9 mouse cellular contexts compared by ENCODE assay signal in genomic region chr13:51748009-51748552, GRCm38 (mm10). TPM values are rescaled to one million over a fixed set of nuclear protein-coding genes. Genes with fewer than 3 reads are reported as not detected.
A peak's percentile ranks its signal among the peaks of the same experiment; 100 is the strongest.
DNase-seq lines count a peak whose midpoint lies in the region; ATAC-seq lines count a peak whose summit lies in the region.
"Had no signal": no experiment of that assay in that cellular context is flagged by ENCODE, and none has a peak within 500 bp of the region (broad histone marks: within the 10 kb centered on the region; RNA-seq: fewer than 3 reads in every experiment).

No protein-coding gene starts in this region.

- H3K4me2 ChIP-seq in forebrain, embryonic 14.5 days (ENCODE audit: low read length), result no peak overlapping the region
- H3K4me2 ChIP-seq in forebrain, embryonic 11.5 days (ENCODE audit: low read depth, low read length, severe bottlenecking), result no peak overlapping the region
- H3K4me2 ChIP-seq in kidney, embryonic 14.5 days (replicated peaks; ENCODE audit: low read depth, low read length), result no peak overlapping the region
- H3K4me2 ChIP-seq: midbrain, embryonic 12.5 days had no signal

- no peaks in the 10 kb centered on the region for H3K9me3 ChIP-seq in forebrain, embryonic 14.5 days (replicated peaks; ENCODE audit: control insufficient read depth, low read length)
- no peaks in the 10 kb centered on the region for H3K9me3 ChIP-seq in forebrain, embryonic 11.5 days (ENCODE audit: control insufficient read depth, low read length)
- H3K9me3 ChIP-seq in kidney, embryonic 14.5 days (ENCODE audit: control insufficient read depth, low read length), result no peaks in the 10 kb centered on the region
- H3K9me3 ChIP-seq: midbrain, embryonic 12.5 days had no signal

- no peak for DNase-seq in forebrain, embryonic 14.5 days (ENCODE audit: low spot score)
- DNase-seq in forebrain, embryonic 11.5 days (ENCODE audit: low spot score), result no peak
- peak; percentile 60 for DNase-seq in gonadal fat pad, adult 2 months (ENCODE audit: low read depth)
- peak; percentile 78 for DNase-seq in lung, postnatal 10 days
- peak; percentile 57 for DNase-seq in thymus, postnatal 25 days
- no peak for DNase-seq in right cerebral cortex, postnatal 4 days

- peaks cover 5% of the 10 kb centered on the region; the same call in 1 of the 2 replicates for H3K4me1 ChIP-seq in forebrain, embryonic 14.5 days (ENCODE audit: control insufficient read depth, insufficient read depth, low read length)
- peaks cover 7% of the 10 kb centered on the region; the same call in 1 of the 2 replicates for H3K4me1 ChIP-seq in forebrain, embryonic 11.5 days (replicated peaks; ENCODE audit: control insufficient read depth, insufficient read depth, low read length)
- peaks cover 23% of the 10 kb centered on the region for H3K4me1 ChIP-seq in kidney, embryonic 14.5 days (ENCODE audit: control insufficient read depth, insufficient read depth, low read length)

- peak; percentile 19; the same call in 1 of the 2 replicates for ATAC-seq in forebrain, embryonic 14.5 days
- ATAC-seq in forebrain, embryonic 11.5 days (replicated peaks; ENCODE audit: low FRiP score), result no peak
- ATAC-seq in activated CD4-positive, CD25-positive, alpha-beta regulatory T cell, adult 4 months, result peak; percentile 85
- ATAC-seq in kidney, embryonic 14.5 days (ENCODE audit: low FRiP score, low TSS enrichment), result peak; percentile 47

- WGBS in forebrain, embryonic 14.5 days, result 71% methylated on average over 12 of the region's 12 CpGs
- WGBS in forebrain, embryonic 11.5 days, result 72% methylated on average over 12 of the region's 12 CpGs
- WGBS in kidney, embryonic 14.5 days, result 36% methylated on average over 12 of the region's 12 CpGs

- no peaks in the 10 kb centered on the region for H3K36me3 ChIP-seq in forebrain, embryonic 14.5 days (ENCODE audit: control insufficient read depth, insufficient read depth, low read length)
- H3K36me3 ChIP-seq in forebrain, embryonic 11.5 days (ENCODE audit: control insufficient read depth, insufficient read depth, low read length), result no peaks in the 10 kb centered on the region
- H3K36me3 ChIP-seq in kidney, embryonic 14.5 days (ENCODE audit: control insufficient read depth, insufficient read depth, low read length), result no peaks in the 10 kb centered on the region
- H3K36me3 ChIP-seq: midbrain, embryonic 12.5 days had no signal

- H3K4me3 ChIP-seq in forebrain, embryonic 14.5 days (ENCODE audit: low read depth, low read length), result no peak overlapping the region
- no peak overlapping the region for H3K4me3 ChIP-seq in forebrain, embryonic 11.5 days (ENCODE audit: low read depth, low read length)
- no peak overlapping the region for H3K4me3 ChIP-seq in kidney, embryonic 14.5 days (ENCODE audit: low read length)
- H3K4me3 ChIP-seq: midbrain, embryonic 12.5 days had no signal

- no peak overlapping the region for H3K9ac ChIP-seq in forebrain, embryonic 14.5 days (ENCODE audit: low read length)
- H3K9ac ChIP-seq in forebrain, embryonic 11.5 days (ENCODE audit: low read length), result no peak overlapping the region
- no peak overlapping the region for H3K9ac ChIP-seq in kidney, embryonic 14.5 days (ENCODE audit: low read depth, low read length)
- H3K9ac ChIP-seq: midbrain, embryonic 12.5 days had no signal

- H3K27me3 ChIP-seq in forebrain, embryonic 14.5 days (replicated peaks; ENCODE audit: control insufficient read depth, insufficient read depth, low read length), result no peaks in the 10 kb centered on the region
- H3K27me3 ChIP-seq in forebrain, embryonic 11.5 days (ENCODE audit: control insufficient read depth, insufficient read depth, low read length), result no peaks in the 10 kb centered on the region
- H3K27me3 ChIP-seq in kidney, embryonic 14.5 days (ENCODE audit: control insufficient read depth, insufficient read depth, low read length), result no peaks in the 10 kb centered on the region
- H3K27me3 ChIP-seq: midbrain, embryonic 12.5 days had no signal

- no peak overlapping the region for H3K27ac ChIP-seq in forebrain, embryonic 14.5 days (ENCODE audit: low read depth, low read length)
- H3K27ac ChIP-seq in forebrain, embryonic 11.5 days (ENCODE audit: low read depth, low read length), result no peak overlapping the region
- no peak overlapping the region for H3K27ac ChIP-seq in kidney, embryonic 14.5 days (ENCODE audit: low read depth, low read length)
- H3K27ac ChIP-seq: midbrain, embryonic 12.5 days had no signal

RNA-seq across cellular contexts. Expression of gene Sema4d, which starts 45.5 kb away (rescaled TPM):
- polyA plus RNA-seq in forebrain, embryonic 14.5 days (2014; fragmentation: Nextera tagmentation; extraction: Ambion mirVana), result 12.7 and 22.1 TPM in 2 replicates
- 8.3 and 8.4 TPM in 2 replicates for polyA plus RNA-seq in forebrain, embryonic 11.5 days (2014; fragmentation: Nextera tagmentation; extraction: Ambion mirVana)
- 100 to 1,000 TPM; 127 to 150 TPM for polyA plus RNA-seq in activated CD4-positive, CD25-positive, alpha-beta regulatory T cell, adult 4 months (2017; shearing (Covaris generic))
- polyA plus RNA-seq in gonadal fat pad, adult 2 months (2012; rRNA removed), result 7.5 and 14.1 TPM in 2 replicates
- polyA plus RNA-seq in kidney, embryonic 14.5 days (2014; fragmentation: Nextera tagmentation; extraction: Ambion mirVana), result 11.3 and 20.2 TPM in 2 replicates

Comparison
In these comparisons a context has a peak if more than half of its experiments do, and no peak if none do; other contexts are left out.
1. DNase-seq: peak in gonadal fat pad, adult 2 months (single experiment), lung, postnatal 10 days (single experiment) and thymus, postnatal 25 days (single experiment); none in forebrain, embryonic 14.5 days (single experiment), forebrain, embryonic 11.5 days (single experiment) and right cerebral cortex, postnatal 4 days (single experiment).